Mouse (Mus musculus) CD4-positive, CD25-positive, alpha-beta regulatory T cell, adult 2 months (primary cell): ENCODE measurements around the gene Chchd2.
A peak's percentile ranks its signal among the peaks of the same experiment; 100 is the strongest.

Experiments used
- DNase-seq: peaks from one replicate; pipeline ENCODE4 v3.0.0-alpha.2; 2012; ENCODE audit warnings: low read depth, low spot score

The Chchd2 gene

DNA sequence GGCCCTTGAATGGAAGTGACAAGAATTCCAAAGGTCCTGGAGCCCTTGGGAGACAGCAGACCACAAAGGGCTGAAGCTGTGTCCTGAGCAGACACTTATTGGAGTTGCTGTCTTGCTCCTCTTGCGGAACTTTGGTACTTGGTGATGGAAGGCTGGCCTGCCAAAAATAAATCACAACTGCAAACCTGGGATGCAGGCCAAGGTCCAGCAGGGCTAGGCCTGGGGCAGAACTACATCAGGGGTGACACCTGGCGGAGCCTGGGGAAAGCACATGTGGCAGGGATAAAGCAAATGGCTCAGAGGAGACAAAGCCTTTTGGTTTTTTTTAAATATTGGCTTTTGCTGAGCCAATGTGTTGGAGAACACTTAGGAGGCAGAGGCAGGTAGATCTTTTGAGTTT, 8.3 kb downstream of the Chchd2 start:
- no peak for DNase-seq

DNA sequence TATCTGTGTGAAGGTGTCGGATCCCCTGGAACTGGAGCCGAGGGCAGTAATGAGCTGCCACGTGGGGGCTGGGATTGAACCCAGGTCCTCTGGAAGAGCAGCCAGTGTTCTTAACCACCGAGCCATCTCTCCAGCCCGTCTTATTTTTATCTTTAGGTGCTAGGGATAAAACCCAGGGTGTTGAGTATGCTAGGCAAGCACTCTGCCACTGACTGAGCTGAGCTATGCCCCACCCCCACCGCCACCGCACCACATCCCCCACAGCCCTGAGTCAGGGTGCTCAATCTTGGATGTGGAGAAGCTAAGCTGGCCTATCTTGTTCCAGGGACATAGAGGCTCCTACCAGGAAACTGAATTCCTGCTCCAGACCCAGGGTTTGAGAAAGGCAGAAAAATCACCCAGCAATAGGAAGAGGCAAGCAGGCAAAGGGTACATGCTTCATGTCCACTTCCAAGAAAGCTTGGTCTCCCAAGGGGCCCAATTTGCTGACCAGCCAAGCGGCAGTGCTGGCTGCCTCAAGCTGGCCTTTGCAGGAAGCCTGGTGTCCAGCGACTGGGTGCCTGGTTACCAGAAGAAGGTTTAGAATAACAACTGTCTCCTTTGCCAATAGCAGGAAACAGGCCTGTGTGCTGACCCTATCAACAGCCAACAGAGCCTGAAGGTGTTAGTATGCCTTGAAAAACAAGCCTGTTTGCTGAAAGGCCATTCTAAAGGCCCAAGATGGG, 9.4 kb downstream of the Chchd2 start:
- DNase-seq = no peak

DNA sequence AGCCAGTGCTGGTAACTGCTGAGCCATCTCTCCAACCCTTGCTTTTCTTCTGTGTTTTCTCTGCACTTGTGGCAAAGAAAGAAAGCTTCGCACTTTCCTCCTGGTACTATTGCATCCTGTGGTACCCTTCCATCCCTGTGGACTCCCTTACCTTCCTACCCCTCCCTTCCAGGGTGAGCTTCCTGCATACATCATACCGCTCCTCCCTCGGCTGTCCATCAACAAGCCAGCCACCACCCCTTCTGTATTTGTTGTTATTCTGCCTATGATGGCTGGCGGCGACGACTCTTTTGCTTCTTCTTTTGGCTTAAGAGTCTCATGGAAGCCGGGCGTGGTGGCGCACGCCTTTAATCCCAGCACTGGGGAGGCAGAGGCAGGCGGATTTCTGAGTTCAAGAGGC, 12.2 kb downstream of the Chchd2 start:
- no peak for DNase-seq

DNA sequence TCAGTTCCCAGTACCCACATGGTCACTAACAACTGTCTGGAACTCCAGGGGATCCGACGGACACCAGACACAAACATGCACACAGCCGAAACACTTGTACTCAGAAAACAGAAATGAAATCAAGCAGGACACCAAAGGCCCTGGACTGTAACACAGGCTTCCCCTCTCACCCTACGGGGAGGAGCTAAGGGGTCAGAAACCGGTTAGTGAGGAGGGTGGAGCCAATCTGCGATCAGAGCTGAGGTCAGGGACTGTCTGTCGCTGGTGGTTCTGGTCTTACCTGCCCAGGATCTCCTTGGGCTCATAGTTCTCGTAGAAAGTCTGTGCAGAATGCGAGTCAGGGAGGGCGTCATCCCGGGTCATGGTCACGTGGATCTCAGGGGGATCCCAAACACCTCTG, 13.3 kb downstream of the Chchd2 start:
- no peak for DNase-seq

DNA sequence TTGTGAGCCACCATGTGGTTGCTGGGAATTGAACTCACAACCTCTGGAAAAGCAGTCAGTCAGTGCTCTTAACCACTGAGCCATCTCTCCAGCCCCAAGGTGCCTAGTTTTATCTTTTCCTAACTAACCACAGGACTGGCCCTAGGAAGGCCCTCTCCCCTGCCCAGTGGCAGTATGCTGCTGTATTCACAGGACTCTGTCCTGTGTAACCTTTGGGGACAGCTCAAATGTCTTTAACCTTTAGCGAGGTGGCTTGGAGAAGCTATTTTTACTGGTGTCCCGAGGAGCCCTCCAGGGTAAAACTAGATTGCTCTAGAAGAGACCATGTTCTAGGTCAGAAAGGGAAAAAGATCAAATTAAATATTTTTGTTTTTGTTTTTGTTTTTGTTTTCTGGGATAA, 16.0 kb downstream of the Chchd2 start:
- DNase-seq = no peak

DNA sequence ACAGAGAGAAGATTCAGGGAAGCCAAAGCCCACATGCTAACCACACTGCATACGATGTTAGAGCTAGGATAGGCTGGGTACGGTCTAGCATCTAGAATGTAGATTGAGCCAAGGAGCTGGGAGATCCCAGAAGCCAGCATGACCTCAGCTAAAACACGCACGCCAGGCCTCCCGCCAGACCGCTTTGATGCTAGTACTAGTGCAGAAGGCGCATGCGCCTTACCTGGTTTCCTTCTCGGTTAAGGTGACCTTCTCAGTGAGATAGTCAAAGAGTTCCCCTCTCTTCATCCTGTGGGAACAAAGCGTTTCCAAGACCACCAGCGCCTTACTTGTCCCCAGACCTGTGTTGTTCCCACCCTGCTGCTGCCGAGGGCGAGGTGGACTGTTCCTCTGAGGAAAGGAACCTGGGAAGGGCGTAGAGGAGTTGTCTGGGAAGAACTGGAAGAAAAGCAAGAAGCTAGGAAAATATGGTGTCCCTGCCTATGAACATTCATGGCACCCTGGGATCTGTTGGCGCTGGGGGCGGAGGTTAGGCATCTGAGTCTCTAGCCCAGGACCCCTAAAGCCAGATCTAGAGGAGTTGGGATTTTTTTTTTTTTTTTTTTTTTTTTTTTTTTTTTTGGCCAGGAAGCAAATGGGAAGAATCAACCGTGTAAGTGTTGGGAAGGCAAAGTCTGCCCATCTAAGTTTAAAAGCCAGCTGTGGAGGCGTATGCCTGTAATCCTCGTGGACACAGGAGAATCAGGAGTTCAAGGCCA, 17.9 kb downstream of the Chchd2 start:
- DNase-seq = no peak

DNA sequence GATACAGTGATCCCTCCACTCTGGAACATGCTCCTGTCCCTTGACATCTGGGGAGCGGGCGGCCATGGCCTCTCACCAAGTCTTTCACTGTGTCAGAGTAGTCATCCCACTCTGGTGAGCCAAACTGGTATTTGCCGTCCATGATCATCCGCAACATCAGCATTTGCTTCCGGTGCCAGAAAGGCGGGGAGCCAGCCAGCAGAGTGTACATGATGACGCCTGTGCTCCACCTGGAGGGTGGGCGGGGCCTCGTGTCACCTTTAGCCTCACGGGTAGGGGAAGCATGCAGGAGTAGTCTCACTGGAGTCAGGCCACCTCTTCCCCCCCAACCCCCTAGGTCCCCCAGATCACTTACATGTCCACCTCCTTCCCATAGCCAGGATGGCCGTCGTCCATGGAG, 21.4 kb downstream of the Chchd2 start:
- DNase-seq = no peak

DNA sequence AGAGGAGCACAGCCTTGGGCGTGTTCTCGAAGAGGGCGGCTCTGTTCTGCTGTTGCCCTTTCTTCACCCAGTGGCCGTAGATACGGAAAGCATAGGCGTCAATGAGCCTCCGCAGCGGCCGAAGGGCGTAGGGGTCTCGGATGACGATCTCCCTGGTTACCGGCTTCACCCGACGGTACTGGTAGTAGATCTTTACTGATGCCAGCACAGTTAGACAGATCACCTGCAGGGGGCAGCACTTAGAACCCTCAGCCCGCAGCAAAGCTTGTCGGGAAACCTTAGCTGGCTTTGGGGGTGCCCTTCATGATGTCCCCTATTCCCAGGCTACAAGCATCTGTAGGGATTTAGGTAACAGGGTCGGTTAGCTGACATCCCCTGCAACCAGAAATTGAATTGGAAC, 22.8 kb downstream of the Chchd2 start:
- DNase-seq = peak; percentile 53

DNA sequence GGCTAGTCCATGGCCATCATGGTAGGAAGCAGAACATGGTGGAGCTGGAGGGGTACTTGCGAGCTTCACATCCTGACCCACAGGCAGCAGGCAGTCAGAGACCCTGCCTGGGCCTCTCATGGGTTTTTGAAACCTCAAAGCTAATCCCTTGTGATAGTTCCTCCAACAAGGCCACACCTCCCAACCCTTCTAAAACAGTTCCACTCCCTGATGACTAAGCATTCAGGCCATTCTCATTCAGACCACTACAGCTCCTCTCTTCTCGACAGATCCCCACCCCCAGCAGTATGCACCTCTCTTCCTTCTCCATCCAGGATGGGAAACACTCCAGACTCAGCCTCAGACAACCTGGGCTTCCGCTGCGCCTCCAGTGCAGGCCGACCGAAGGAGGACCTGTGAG, 24.9 kb downstream of the Chchd2 start:
- no peak for DNase-seq

DNA sequence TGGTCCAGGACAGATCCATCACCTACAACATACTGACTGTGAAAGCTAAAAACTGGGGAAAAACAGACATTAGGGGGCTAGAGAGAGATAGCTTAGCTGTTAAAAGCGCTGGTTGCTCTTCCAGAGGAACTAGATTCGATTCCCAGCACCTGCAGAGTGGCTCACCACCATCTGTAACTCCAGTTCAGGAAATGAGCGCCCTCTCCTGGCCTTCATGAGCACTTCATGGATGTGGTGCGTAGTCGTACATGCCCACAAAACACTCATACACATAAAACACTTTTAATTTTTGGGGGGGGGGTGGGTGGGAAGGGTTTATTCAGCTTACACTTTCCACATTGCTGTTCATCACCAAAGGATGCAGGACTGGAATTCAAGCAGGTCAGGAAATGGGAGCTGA, 30.9 kb downstream of the Chchd2 start:
- no peak for DNase-seq

DNA sequence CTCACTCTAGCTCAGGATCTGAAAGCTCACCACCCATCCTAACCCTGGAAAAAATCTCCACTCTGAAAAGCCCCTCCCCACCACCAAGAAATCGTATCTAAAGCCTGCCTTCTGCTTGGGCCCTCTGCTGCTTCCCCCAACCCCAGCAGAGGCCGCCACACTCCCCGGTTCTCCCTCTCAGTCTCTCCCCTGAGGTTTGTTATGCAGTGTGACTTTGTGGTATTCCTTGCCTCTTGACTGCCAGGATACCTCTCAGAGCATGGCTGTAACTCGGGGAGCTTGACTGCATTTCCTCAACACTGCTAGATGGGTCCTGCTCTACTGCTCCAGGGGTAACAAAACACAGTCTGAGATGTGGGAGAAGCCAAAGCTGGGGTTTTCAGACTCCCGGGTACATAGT, 32.1 kb downstream of the Chchd2 start:
- DNase-seq = no peak

DNA sequence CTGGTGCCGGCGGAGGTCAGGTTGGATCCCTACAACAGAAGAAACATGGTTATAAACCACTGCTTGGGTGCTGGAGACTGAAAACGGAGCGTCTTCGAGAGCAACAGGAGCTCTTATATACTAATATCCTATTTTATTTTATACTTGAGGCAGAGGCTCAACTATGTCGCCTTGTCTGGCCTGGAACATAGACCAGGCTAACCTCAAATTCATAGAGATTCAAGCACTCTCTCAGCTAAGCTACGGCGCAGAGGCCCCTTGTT, 39.8 kb downstream of the Chchd2 start:
- DNase-seq = peak; percentile 17

DNA sequence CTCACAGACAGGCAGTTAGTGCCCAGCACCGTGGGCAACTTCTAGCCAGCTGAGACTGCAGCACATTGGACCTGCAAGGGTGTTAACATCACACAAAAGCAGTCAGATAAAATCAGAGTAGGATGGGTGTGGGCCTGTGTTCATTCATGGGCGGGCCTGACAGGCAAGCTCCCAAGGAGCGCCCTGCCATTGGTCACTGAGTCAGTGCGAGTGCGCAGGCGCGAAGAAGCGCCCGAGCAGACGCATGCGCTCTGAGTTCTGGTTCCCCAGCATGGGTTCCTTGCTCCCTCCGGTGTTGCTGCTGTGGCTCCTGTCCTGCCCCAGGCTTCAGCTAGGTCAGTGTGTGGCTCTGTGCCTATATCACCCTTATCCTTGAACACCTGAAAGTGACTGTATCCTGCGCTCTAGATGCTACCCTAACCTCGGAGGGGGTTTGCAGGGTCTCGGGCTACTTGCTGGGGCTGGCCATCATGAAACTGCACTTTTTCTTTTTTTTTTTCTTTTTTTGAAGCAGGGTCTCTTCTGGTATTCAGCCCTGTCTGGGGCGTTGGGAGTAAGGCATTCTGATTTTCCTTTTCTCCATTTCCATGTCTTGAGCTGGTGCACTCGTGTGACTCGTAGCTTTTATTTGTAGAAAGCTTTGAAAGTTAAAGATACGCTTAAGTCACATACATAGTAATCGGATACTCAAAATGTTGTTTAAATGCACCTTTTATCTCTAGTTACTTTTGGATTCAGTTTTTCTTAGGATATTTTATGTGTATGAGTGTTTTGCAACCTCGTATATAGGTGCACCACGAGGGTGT, 40.3 kb downstream of the Chchd2 start, which contains the start of gene Sumf2:
Sumf2 (plus strand) TSS at position 235 of the 806 bp plus-strand sequence.
- peak; percentile 98 for DNase-seq

DNA sequence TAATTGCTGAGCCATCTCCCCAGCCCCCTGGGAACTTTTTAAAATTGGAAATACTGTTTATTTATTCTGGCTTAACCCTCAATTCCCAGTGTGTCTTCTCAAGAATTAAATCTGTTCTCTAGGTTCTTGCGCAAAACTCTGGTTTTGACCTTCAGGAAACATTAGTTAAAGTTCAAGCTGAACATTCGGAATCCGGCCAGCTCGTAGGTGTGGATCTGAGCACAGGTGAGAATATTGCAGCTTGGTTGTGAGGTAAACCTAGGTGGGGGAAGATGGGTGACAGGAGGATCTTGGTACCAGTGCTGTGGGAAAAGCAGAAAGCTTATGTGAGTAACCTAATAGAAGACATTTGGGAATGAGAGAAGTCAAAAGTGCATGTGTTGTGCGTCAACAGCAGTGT, 42.4 kb downstream of the Chchd2 start:
- DNase-seq = no peak
